Mouse (Mus musculus) testis, adult 2 months (tissue): ENCODE data around the gene Ttc37.

Experiments
- CTCF ChIP-seq: fragments of 200-500 bp; IDR thresholded peaks from 2 replicates; pipeline ENCODE4 v1.5.1; 2012; ENCODE audit warnings: low read depth, mild to moderate bottlenecking, inconsistent platforms, low read length, moderate library complexity; ENCODE audit not compliant: control insufficient read depth, insufficient read depth, insufficient replicate concordance
- POLR2A ChIP-seq: fragments of 200-500 bp; IDR thresholded peaks from 2 replicates; pipeline ENCODE4 v1.6.1; 2012; ENCODE audit warnings: low read depth, mild to moderate bottlenecking, inconsistent platforms, low read length, moderate library complexity; ENCODE audit not compliant: control insufficient read depth

DNA sequence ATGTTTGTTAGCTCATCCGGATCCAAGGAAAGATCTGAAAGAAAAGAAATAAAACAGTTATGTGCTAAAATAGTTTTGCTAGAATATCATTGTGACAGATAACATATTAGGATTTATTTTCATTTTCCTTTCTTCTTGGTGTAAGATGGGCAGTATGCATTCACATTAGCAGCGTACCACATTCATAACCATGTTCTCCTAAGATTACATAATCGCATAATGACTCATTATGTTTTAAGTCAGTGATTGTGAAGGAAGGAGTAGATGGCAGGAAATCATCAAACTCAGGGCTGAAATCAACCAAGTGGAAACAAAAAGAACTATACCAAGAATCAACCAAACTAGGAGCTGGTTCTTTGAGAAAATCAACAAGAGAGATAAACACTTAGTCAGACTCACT is 36.0 kb upstream of the Ttc37 start:
- TF ChIP-seq POLR2A, result no peak
- no peak for TF ChIP-seq CTCF
